Mouse (Mus musculus) gastrocnemius, adult 8-10 months (tissue): ENCODE data around the gene Gm11042. TPM values are rescaled to one million over a fixed set of nuclear protein-coding genes. Genes with fewer than 3 reads are reported as not detected.

Experiments used
- DNase-seq, 2 experiments: peaks; one replicate each; pipeline ENCODE4 v3.0.0; 2022; ENCODE audit warnings: low spot score in 2 of 2
- total RNA-seq, 4 experiments: library from RNA; stranded (reverse); gene quantifications; 2 replicates each; pipeline ENCODE4 v1.2.4; 2022

Gene Gm11042
- not detected for total RNA-seq

- no peak for DNase-seq
These were observed at the start of gene Gm11042 for GRCm38 (mm10) chr12:74316344-74316973. TSS of gene Gm11042 (minus strand) at chr12:74316394.

- DNase-seq = no peak
These were observed 48.3 kb upstream of the Gm11042 start for GRCm38 (mm10) chr12:74364477-74364876.

DNA sequence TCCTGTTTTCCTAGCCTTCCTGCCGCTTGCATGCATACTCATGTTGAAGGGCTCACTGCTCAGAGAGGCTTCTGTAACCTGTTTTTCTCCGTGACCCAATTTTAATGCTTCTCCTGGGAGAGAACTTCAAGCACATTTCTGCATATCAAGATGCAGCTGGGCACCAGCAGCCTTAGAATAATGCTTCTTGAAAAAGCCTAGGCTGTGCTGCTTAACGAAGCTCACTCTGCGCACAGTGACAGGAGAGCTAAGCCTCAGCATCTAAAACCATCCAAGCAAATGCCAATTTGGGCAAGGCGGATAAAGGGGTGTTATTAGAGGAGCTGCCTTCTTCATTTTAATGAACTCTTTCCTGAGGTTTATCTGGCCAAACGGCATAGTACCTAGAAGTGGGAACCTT is 46.9 kb upstream of the Gm11042 start:
- no peak for DNase-seq

DNA sequence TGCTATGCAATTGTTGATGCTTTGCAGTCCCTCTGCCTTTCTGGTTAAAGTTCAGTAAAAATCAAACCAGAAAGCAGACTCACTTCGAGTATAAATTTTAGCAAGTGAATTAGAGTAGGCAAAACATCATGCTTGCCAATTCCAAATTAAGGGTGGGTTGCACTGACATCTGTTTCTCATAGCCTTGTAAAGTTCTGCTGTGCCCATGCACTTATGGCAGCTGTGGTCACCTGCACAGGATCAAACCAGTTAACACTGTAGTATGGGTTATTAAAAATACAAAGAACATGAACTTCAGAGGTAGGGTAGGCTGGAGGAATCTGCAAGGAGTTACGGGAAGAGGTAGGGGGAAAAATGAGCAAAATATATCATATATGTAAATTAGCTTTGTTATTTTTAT is 46.3 kb upstream of the Gm11042 start:
- no peak for DNase-seq

- no peak for DNase-seq
These were observed 43.6 kb upstream of the Gm11042 start for GRCm38 (mm10) chr12:74359791-74360190.

- DNase-seq = no peak
These were observed 41.6 kb upstream of the Gm11042 start for GRCm38 (mm10) chr12:74357806-74358205.

DNA sequence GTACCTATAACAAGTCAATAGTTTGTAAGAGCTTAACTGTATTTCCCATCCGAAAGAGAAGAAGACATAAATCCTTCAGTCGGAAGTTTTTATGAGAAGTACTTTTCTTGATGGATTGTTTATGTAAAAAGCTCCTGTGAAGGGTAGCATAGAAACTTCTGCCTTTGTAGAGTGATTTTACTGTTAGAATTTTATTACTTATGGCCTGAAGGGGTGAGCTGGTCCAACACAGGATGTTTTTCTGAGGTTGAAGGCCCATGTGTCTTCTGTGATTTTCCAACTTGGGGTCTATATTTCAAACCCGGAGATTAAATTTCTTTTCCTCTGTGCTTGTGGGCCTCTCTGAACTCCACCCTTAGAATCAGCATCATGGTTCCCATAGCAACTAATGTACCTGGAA is 26.5 kb upstream of the Gm11042 start:
- DNase-seq = no peak

- no peak for DNase-seq
These were observed 23.9 kb upstream of the Gm11042 start for GRCm38 (mm10) chr12:74340070-74340469.

DNA sequence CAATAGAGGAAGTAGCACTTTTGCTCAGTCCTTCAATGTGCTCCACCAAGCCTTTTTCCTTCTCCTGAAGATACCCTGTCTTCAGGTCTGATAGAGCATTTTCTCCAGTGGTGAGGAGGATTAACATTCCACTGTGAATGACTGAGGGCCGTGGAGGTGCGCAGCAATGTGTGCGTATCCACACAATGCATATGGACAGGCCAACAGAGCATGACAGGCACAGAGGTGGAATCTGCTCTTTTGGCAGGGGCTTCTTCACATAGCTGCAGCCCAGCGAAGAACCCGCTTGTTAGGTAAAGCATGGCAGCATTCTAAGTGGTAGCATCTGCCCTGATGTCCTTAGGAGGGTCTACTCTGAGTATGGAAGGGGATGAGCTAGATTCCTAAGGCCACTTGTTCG is 17.5 kb upstream of the Gm11042 start:
- DNase-seq = no peak

DNA sequence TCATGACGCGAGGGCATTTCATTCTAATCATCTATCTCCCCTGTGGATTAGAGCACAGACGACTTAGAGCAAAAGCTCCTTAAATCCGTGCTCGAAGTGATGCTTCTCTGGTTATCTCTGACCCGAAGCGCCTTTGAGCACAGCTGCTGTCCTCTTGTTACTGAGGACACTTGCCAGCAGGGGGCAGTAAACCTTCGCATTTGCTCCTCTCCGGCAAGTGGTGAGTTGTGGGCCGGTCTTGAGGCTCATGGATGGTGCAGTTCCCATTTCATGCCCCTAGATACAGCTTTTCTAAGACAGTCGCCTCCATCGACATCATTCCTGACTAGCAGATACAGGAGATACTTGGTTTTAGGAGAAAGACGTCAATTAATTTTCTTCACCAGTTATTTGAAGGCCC is 16.8 kb upstream of the Gm11042 start:
- peak; percentile 20 to 41 for DNase-seq

DNA sequence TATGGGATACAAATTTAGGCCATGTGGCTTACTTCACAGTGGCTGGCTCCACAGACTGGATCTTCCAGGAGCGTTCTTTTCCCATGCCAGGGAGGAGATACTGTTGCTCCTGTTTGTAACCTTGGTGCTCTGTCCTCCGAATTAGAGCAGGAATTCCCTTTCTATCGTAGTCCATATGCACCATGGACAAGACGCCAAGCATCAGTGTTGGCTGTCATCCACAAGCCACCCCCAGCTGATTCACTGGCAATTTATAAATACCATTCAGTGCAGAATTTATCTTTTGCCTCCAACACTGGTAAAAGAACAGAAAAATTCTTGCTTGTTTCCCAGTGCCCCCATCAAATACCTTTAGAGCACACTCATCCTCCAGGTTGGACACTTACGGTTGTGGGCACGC is 13.6 kb upstream of the Gm11042 start:
- DNase-seq = no peak

DNA sequence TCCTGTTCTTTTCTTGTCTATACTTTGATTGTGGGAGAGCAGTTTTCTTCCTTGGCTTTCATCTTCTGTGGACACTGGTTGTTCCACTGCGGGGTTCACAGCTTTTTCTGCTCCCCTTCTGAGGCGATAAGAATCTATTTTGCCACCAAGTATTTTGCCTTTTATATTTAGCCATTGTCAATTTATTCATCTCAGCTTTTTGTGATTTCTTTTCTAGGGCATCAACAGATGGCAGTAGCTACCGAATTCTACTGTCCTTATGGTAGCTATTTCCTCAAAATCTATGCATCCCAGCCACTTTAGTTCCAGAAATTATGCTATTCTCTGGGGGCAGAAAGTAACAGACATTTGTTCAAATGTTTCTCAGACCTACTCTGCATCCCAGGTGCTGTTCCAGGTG is 10.4 kb upstream of the Gm11042 start:
- DNase-seq = no peak

DNA sequence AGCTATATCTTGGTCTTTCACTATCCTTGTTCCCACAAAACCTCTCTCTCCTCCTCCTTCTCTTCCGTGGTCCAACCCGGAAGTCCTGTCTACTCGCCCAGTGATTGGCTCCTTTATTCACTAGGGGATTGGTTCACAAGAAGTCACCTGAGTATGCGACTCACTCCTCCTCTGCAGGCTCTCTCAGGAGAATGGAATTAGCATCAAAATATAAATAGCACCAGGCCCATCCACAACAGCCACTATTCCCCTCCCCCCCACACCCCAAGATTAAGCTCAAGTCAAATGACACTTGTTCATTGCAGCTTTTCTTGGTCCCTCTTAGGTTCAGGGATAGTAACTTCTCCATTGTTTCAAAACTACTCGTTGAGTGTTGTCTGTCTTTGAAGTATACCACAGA is 5.8 kb upstream of the Gm11042 start:
- no peak for DNase-seq

GRCm38 (mm10) chr12:74320318-74320717 is 4.1 kb upstream of the Gm11042 start:
- peak; percentile 11 to 15 for DNase-seq

GRCm38 (mm10) chr12:74316989-74317759 is 980 bp upstream of the Gm11042 start:
- DNase-seq = peak in 1 of 2 experiments; percentile 27

- DNase-seq = no peak
These were observed 973 bp downstream of the Gm11042 start for GRCm38 (mm10) chr12:74315221-74315620.

DNA sequence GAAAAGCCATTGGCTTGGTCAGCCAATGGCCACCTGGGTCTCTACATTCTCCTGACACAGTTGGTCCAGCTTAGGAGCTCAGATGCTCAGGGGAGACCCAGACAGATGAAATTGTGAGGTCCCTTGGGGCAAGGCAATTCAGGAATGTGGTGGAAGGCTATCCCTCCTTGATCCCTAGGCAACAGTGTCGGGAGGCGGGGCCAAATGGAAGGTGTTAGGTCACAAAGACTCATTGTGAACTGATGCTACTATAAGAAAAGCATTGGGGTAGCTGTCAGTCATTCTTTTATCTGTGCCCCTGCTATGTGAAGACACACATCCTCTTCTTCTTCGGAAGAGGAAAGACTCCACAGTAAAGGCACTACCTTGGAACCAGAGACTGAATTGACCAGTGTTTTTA is 3.6 kb downstream of the Gm11042 start:
- DNase-seq = no peak

DNA sequence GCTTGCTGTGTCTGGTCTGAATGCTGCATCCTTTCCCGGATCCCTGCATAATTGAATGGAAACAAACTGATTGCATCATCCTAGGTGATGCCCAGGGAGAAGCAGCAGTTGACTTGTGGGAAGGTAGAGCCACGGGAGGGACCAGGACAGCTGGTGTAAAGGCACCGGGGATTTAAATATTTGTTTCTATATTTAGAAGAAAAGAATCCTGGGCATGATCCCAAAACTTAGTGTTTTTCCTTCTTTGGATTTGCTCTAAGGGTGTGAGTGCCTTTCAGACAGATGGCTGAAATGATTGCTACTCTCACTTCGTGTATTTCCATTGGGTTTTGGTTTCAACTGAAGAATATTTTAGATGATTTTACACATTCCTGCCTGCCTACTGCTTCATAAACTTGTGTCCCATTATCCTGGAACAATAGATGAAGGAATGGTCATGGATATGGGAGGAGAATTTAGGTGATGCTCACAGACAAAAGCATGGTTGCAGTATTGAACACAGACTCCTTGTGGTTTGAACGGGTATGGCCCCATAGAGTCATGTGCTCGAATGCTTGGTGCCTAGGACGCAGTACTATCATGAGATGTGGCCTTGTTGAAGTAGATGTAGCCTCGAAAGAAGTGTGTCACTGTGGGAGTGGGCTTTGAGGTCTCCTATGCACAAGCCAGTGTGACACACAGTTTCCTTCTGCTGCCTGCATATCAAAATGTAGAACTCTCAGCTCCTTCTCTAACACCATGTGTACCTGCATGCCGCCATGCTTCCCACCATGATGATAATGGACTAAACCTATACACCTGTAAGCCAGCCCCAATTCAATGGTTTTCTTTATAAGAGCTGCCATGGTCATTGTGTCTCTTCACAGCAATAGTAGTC is 12.5 kb downstream of the Gm11042 start:
- DNase-seq = no peak

DNA sequence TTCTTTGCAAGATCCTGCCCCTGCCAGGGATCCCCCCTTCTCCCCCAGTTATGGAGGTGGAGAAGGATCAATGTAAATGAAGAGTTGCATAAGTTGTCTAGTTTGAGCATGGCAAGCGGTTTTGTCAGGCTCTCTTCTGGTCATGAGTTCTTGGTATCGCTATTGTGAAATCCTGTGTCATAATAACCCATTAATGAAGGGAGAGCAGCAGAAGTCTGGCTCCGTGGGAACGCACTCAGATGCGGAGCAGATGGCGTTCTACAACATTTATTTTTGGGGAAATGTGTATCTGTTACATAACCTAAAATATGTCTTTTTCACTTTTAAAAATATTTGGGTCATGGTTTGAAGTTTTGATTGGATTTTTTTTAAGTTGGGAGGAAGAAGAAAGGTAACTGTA is 14.6 kb downstream of the Gm11042 start:
- no peak for DNase-seq

DNA sequence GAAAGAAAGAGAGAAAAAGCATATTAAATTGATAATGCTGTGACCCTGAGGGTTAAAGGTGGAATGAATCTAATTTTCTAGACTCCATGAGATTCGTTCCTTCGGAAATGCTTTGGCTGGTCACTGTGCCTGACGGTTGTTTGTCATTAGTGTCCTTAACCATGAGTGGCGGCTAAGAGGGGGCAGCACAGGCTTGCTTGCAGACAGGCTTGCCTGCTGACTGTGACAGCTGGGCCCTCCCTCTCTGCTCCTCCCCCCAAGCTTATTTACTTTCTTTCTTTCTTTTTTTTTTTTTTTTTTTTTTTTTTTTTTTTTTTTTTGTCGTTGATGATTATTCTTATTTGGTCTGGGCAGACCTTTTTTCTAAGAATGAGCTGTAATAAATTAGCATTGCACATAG is 19.8 kb downstream of the Gm11042 start:
- DNase-seq = no peak

GRCm38 (mm10) chr12:74293624-74294023 is 22.6 kb downstream of the Gm11042 start:
- no peak for DNase-seq

- DNase-seq = no peak
These were observed 25.2 kb downstream of the Gm11042 start for GRCm38 (mm10) chr12:74290983-74291382.
